Mouse (Mus musculus) MEL (cell line): Measurements from ENCODE around the gene Inafm2. TPM values are rescaled to one million over a fixed set of nuclear protein-coding genes. Genes with fewer than 3 reads are reported as not detected.

Experiments used
- DNase-seq: peaks from one replicate; pipeline ENCODE4 v3.0.0; 2011; ENCODE audit warnings: low read depth, low spot score
- H3K27ac ChIP-seq: 2 replicates; pipeline ENCODE4 v1.5.1; 2012; ENCODE audit warnings: low read depth, mild to moderate bottlenecking, control low read depth, low read length, moderate library complexity; ENCODE audit not compliant: control insufficient read depth
- H3K27me3 ChIP-seq, 2 experiments: fragments of 150-350 bp in 1 of 2; sonication (generic) in 1 of 2; 2 replicates each; pipeline ENCODE4 v1.6.1; 2012; ENCODE audit warnings: low read length in 2 of 2, mild to moderate bottlenecking in 2 of 2, improper control_type of control experiment in 1 of 2, moderate library complexity in 1 of 2; ENCODE audit not compliant: insufficient read depth in 2 of 2, control insufficient read depth in 1 of 2
- H3K36me3 ChIP-seq, 2 experiments: 2 replicates each; pipeline ENCODE4 v1.6.1; 2012 to 2014; ENCODE audit warnings: low read length in 2 of 2, improper control_type of control experiment in 1 of 2, inconsistent platforms in 1 of 2, mild to moderate bottlenecking in 1 of 2; ENCODE audit not compliant: insufficient read depth in 2 of 2, control insufficient read depth in 1 of 2
- H3K4me1 ChIP-seq, 2 experiments: fragments of 150-350 bp in 1 of 2; sonication (generic) in 1 of 2; 2 replicates each; pipeline ENCODE4 v1.6.1; 2012; ENCODE audit warnings: low read length in 2 of 2, improper control_type of control experiment in 1 of 2, mild to moderate bottlenecking in 1 of 2; ENCODE audit not compliant: insufficient read depth in 2 of 2, control insufficient read depth in 1 of 2
- H3K4me3 ChIP-seq, 2 experiments: fragments of 150-350 bp in 1 of 2; sonication (generic) in 1 of 2; 2 replicates each; pipeline ENCODE4 v1.5.1; 2012; ENCODE audit warnings: low read depth in 2 of 2, low read length in 2 of 2, mild to moderate bottlenecking in 2 of 2, moderate library complexity in 2 of 2, control low read depth in 1 of 2, improper control_type of control experiment in 1 of 2; ENCODE audit not compliant: control insufficient read depth in 1 of 2, insufficient read depth in 1 of 2
- H3K79me2 ChIP-seq: 2 replicates; pipeline ENCODE4 v1.6.1; 2012; ENCODE audit warnings: mild to moderate bottlenecking, low read length, moderate library complexity; ENCODE audit not compliant: control insufficient read depth, poor library complexity, insufficient read depth
- H3K9ac ChIP-seq: 2 replicates; pipeline ENCODE4 v1.6.1; 2012; ENCODE audit warnings: low read depth, mild to moderate bottlenecking, control low read depth, low read length, moderate library complexity; ENCODE audit not compliant: control insufficient read depth, poor library complexity, severe bottlenecking
- H3K9me3 ChIP-seq: fragments of 150-350 bp; sonication (generic); replicated peaks from 2 replicates; pipeline ENCODE4 v1.6.1; 2012; ENCODE audit warnings: mild to moderate bottlenecking, low read length, improper control_type of control experiment, moderate library complexity; ENCODE audit not compliant: insufficient read depth
- BHLHE40 ChIP-seq: IDR thresholded peaks from 2 replicates; pipeline ENCODE4 v1.6.1; 2012; ENCODE audit warnings: low read depth, mild to moderate bottlenecking, inconsistent platforms, low read length, improper control_type of control experiment, borderline replicate concordance
- GATA1 ChIP-seq: IDR thresholded peaks from 2 replicates; pipeline ENCODE4 v1.6.1; 2011; ENCODE audit warnings: low read depth, low read length, improper control_type of control experiment
- NELFE ChIP-seq: IDR thresholded peaks from 2 replicates; pipeline ENCODE4 v1.6.1; 2011; ENCODE audit warnings: low read depth, low read length, improper control_type of control experiment
- POLR2AphosphoS5 ChIP-seq: IDR thresholded peaks from 2 replicates; pipeline ENCODE4 v1.6.1; 2012; ENCODE audit warnings: low read depth, borderline replicate concordance, mild to moderate bottlenecking, inconsistent platforms, low read length, moderate library complexity, mixed read lengths
- TCF12 ChIP-seq: IDR thresholded peaks from 2 replicates; pipeline ENCODE4 v1.6.1; 2014; ENCODE audit warnings: low read depth, mild to moderate bottlenecking, inconsistent platforms, low read length, improper control_type of control experiment, moderate library complexity
- USF2 ChIP-seq, 2 experiments: IDR thresholded peaks; 2 replicates each; pipeline ENCODE4 v1.6.1; 2011 to 2012; ENCODE audit warnings: improper control_type of control experiment in 2 of 2, low read length in 2 of 2, borderline replicate concordance in 1 of 2, inconsistent platforms in 1 of 2, low read depth in 1 of 2, mild to moderate bottlenecking in 1 of 2; ENCODE audit not compliant: insufficient read depth in 1 of 2
- ZC3H11A ChIP-seq: IDR thresholded peaks from 2 replicates; pipeline ENCODE4 v1.6.1; 2012; ENCODE audit warnings: low read depth, mild to moderate bottlenecking, inconsistent platforms, low read length, improper control_type of control experiment
- ZKSCAN1 ChIP-seq: IDR thresholded peaks from 2 replicates; pipeline ENCODE4 v1.6.1; 2012; ENCODE audit warnings: low read depth, mild to moderate bottlenecking, inconsistent platforms, low read length, improper control_type of control experiment, moderate library complexity
- ZNF384 ChIP-seq: IDR thresholded peaks from 2 replicates; pipeline ENCODE4 v1.6.1; 2012; ENCODE audit warnings: low read depth, mild to moderate bottlenecking, inconsistent platforms, low read length, improper control_type of control experiment
- polyA plus RNA-seq, 2 experiments: library from polyadenylated mRNA; stranded (reverse) in 1 of 2; unstranded in 1 of 2; fragments of >175 nt in 1 of 2; fragments of >200 nt in 1 of 2; gene quantifications; 2 replicates each; pipeline versions ENCODE4 v1.2.1 to v1.2.4; 2012; ENCODE audit warnings: low replicate concordance in 2 of 2, low read depth in 1 of 2; ENCODE audit not compliant: insufficient read length in 2 of 2, insufficient read depth in 1 of 2, missing spikeins in 1 of 2
- total RNA-seq: library from RNA; depleted of rRNA; stranded (reverse); fragments of 300-350 nt; gene quantifications from 2 replicates; pipeline ENCODE4 v1.2.3, GENCODE M21; 2012; rRNA removed

Gene Inafm2
- total and polyA plus RNA-seq, 3 experiments, result 8.6 to 14.5 TPM; not detected in 1

GRCm38 (mm10) chr2:118792259-118792613, 46.7 kb downstream of the Inafm2 start:
- DNase-seq, result no peak
- TF ChIP-seq NELFE (no peak), BHLHE40 (no peak), POLR2AphosphoS5 (no peak)
- TF ChIP-seq, all 39 proteins: peak for 0
- Histone ChIP-seq H3K27me3 (no peaks in the 10 kb centered on the region), H3K36me3 (peaks cover 0 to 2% of the 10 kb centered on the region in 2 experiments; a peak in 1 of 4 replicates), H3K9ac (no peak overlapping the region), H3K27ac (no peak overlapping the region), H3K4me1 (peaks cover 0 to 17% of the 10 kb centered on the region in 2 experiments; a peak in 2 of 4 replicates), H3K9me3 (no peaks in the 10 kb centered on the region), H3K4me3 (no peak overlapping the region), H3K79me2 (no peaks in the 10 kb centered on the region)

DNA sequence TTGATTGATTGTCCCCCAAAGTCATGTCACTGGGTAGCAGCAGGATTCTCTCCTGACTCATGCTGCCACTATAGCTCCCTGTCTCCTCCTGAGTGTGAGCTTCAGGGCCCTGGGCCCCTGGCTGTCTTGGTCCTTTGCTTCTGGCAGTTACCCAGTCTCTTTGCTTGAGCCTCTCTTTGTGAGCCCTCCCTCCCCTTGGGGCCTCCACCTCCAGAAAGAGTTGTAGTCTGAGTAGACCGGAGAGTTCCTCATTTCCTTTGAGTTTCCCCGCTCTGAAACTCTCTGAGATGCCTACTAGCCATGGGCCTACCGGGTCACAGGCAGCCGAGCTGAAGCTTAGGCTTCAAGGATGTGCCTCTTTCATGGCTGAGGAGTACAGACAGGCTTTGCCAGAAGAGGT, 48.1 kb downstream of the Inafm2 start:
- peak; percentile 51 for DNase-seq
- no peak overlapping the region for H3K27ac ChIP-seq
- H3K27me3 ChIP-seq, result no peaks in the 10 kb centered on the region
- peaks cover 0 to 2% of the 10 kb centered on the region in 2 experiments; a peak in 1 of 4 replicates for H3K36me3 ChIP-seq
- H3K9me3 ChIP-seq, result no peaks in the 10 kb centered on the region
- no peak overlapping the region for H3K9ac ChIP-seq
- H3K79me2 ChIP-seq, result no peaks in the 10 kb centered on the region
- TF ChIP-seq TCF12 (no peak), USF2 (IDR thresholded peaks at IDR 0.05; ENCODE audit: borderline replicate concordance in 1 of 2, insufficient read depth in 1 of 2, low read depth in 1 of 2, low read length in 2 of 2) (no peak), ZC3H11A (no peak), ZKSCAN1 (no peak), ZNF384 (no peak), GATA1 (no peak)
- H3K4me1 ChIP-seq, result peaks cover 0 to 15% of the 10 kb centered on the region in 2 experiments; a peak in 2 of 4 replicates
- H3K4me3 ChIP-seq, result no peak overlapping the region

Other genes starting within 250 kb of the Inafm2 start
- 0.39 TPM in 2 replicates for gene Bmf, start 196.1 kb upstream of the Inafm2 start, total RNA-seq
- gene Bmf, start 196.1 kb upstream of the Inafm2 start, polyA plus RNA-seq, result under 1 TPM in 1 of 2 experiments, not detected in 1; 0.50 TPM
- gene Bub1b, start 147.5 kb upstream of the Inafm2 start, total RNA-seq, result 87.5 and 118 TPM in 2 replicates
- 100 to 1,000 TPM in 1 of 2 experiments, not detected in 1; 120 TPM for gene Bub1b, start 147.5 kb upstream of the Inafm2 start, polyA plus RNA-seq
- 14.2 and 25.4 TPM in 2 replicates for gene Pak6, start 82.5 kb upstream of the Inafm2 start, total RNA-seq
- gene Pak6, start 82.5 kb upstream of the Inafm2 start, polyA plus RNA-seq, result 10 to 100 TPM in 1 of 2 experiments, not detected in 1; 25.9 TPM
- 0.08 and 0.10 TPM in 2 replicates for gene Ankrd63, start 41.8 kb upstream of the Inafm2 start, total RNA-seq
- under 1 TPM in 1 of 2 experiments, not detected in 1; 0.53 TPM for gene Ankrd63, start 41.8 kb upstream of the Inafm2 start, polyA plus RNA-seq
- 6.4 and 7.4 TPM in 2 replicates for gene Plcb2, start 17.3 kb upstream of the Inafm2 start, total RNA-seq
- gene Plcb2, start 17.3 kb upstream of the Inafm2 start, polyA plus RNA-seq, result 10 to 100 TPM in 1 of 2 experiments, not detected in 1; 21.2 TPM
- gene Ccdc9b, start 16.9 kb downstream of the Inafm2 start, total RNA-seq, result 1.3 and 1.7 TPM in 2 replicates
- 1 to 10 TPM in 1 of 2 experiments, not detected in 1; 2.4 TPM for gene Ccdc9b, start 16.9 kb downstream of the Inafm2 start, polyA plus RNA-seq
- not detected in 2 replicates for gene Phgr1, start 27.0 kb downstream of the Inafm2 start, total RNA-seq
- gene Phgr1, start 27.0 kb downstream of the Inafm2 start, polyA plus RNA-seq, result not detected
- 0.15 and 0.29 TPM in 2 replicates for gene Disp2, start 34.0 kb downstream of the Inafm2 start, total RNA-seq
- gene Disp2, start 34.0 kb downstream of the Inafm2 start, polyA plus RNA-seq, result under 1 TPM in 1 of 2 experiments, not detected in 1; 0.43 TPM
- gene Knstrn, start 68.2 kb downstream of the Inafm2 start, total RNA-seq, result 80.6 and 83.6 TPM in 2 replicates
- 100 to 1,000 TPM; 132 to 138 TPM for gene Knstrn, start 68.2 kb downstream of the Inafm2 start, polyA plus RNA-seq
- gene Ivd, start 116.2 kb downstream of the Inafm2 start, total RNA-seq, result 17.1 and 21.2 TPM in 2 replicates
- 10 to 100 TPM in 1 of 2 experiments, not detected in 1; 33.4 TPM for gene Ivd, start 116.2 kb downstream of the Inafm2 start, polyA plus RNA-seq
- gene Bahd1, start 154.6 kb downstream of the Inafm2 start, total RNA-seq, result 8.0 and 9.5 TPM in 2 replicates
- 10 to 100 TPM in 1 of 2 experiments, not detected in 1; 24.7 TPM for gene Bahd1, start 154.6 kb downstream of the Inafm2 start, polyA plus RNA-seq
- 2.1 and 2.2 TPM in 2 replicates for gene Chst14, start 180.7 kb downstream of the Inafm2 start, total RNA-seq
- gene Chst14, start 180.7 kb downstream of the Inafm2 start, polyA plus RNA-seq, result 1 to 10 TPM in 1 of 2 experiments, not detected in 1; 5.0 TPM